Mouse (Mus musculus): ENCODE measurements at regions not wholly inside any gene's neighbourhood (a gene's known extent, or its start where the extent isn't known, plus 50 kb on each side); places are given as distances from the start of the nearest gene placed in this dataset.

DNA sequence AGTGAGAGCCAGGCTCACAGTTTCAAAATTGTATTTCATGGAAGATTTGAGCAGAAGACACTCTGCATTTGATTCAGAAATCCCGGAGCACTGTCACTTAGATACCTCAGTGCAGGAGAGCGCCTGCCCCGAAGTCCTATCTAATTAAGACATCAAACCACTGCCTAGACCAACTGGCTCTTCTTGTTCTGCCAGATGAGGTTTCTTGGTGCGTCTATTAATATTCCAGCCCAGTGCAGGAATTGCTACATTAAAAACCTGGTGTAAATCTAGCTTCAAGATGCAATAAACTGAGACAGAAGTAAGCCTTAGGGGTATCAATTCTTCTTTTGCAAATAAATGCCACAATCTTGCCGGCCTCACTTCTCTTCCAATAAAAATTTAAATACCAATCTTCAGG, 86.3 kb downstream of the Sox4 start:
- Histone ChIP-seq H3K9me3 (replicated peaks; ENCODE audit: control insufficient read depth, low read length) (no peaks in the 10 kb centered on the region), H3K27me3 (ENCODE audit: control insufficient read depth, insufficient read depth, low read length) (no peaks in the 10 kb centered on the region), H3K4me1 (ENCODE audit: control insufficient read depth, insufficient read depth) (no peaks in the 10 kb centered on the region), H3K4me3 (ENCODE audit: low read depth, low read length) (no peak overlapping the region), H3K27ac (ENCODE audit: low read depth) (no peak overlapping the region), H3K4me2 (ENCODE audit: low read depth, low read length) (no peak overlapping the region), H3K9ac (replicated peaks; ENCODE audit: low read depth, low read length) (no peak overlapping the region), H3K36me3 (replicated peaks; ENCODE audit: control insufficient read depth, insufficient read depth, low read length) (no peaks in the 10 kb centered on the region)
- WGBS: 83% methylated on average over 5 of the region's 5 CpGs
- ATAC-seq (ENCODE audit: insufficient read depth, low read depth) (no peak), DNase-seq (ENCODE audit: low spot score) (no peak)
- TF ChIP-seq CTCF (IDR thresholded peaks at IDR 0.05; ENCODE audit: low read depth): no peak
- no peak for TF ChIP-seq EP300 (IDR thresholded peaks at IDR 0.05; ENCODE audit: low read depth)

GRCm38 (mm10) chr13:28866686-28867085, 86.8 kb downstream of the Sox4 start:
- no peak overlapping the region for H3K27ac ChIP-seq (ENCODE audit: low read depth)
- no peak overlapping the region for H3K4me3 ChIP-seq (ENCODE audit: low read depth, low read length)
- H3K9ac ChIP-seq (replicated peaks; ENCODE audit: low read depth, low read length): no peak overlapping the region
- no peaks in the 10 kb centered on the region for H3K27me3 ChIP-seq (ENCODE audit: control insufficient read depth, insufficient read depth, low read length)
- H3K4me1 ChIP-seq (ENCODE audit: control insufficient read depth, insufficient read depth): no peaks in the 10 kb centered on the region
- H3K4me2 ChIP-seq (ENCODE audit: low read depth, low read length): no peak overlapping the region
- ATAC-seq (ENCODE audit: insufficient read depth, low read depth) (no peak), DNase-seq (ENCODE audit: low spot score) (no peak)
- no peaks in the 10 kb centered on the region for H3K36me3 ChIP-seq (replicated peaks; ENCODE audit: control insufficient read depth, insufficient read depth, low read length)
- no peak for TF ChIP-seq EP300 (IDR thresholded peaks at IDR 0.05; ENCODE audit: low read depth)
- no peak for TF ChIP-seq CTCF (IDR thresholded peaks at IDR 0.05; ENCODE audit: low read depth)
- no peaks in the 10 kb centered on the region for H3K9me3 ChIP-seq (replicated peaks; ENCODE audit: control insufficient read depth, low read length)
- 75% methylated on average over 3 of the region's 3 CpGs for WGBS

DNA sequence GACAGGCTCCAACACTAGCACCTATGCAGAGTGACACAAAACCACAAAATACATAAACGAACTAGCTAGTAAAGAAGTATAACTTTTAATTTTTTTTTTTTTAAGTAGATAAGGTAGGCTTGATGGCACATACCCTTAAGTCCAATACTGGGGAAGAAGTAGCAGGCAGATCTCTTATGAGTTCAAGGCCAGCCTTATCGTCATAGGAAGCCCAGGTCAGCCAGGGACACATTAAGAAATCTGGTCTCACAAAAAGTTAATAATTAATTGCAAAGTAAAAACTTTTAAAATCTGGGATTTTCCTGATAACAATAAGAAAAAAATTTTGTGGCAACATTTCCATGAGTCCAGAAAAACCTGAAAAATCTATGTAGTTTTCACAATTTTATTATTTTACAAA, 92.9 kb downstream of the Sox4 start:
- TF ChIP-seq EP300 (IDR thresholded peaks at IDR 0.05; ENCODE audit: low read depth) (no peak), CTCF (IDR thresholded peaks at IDR 0.05; ENCODE audit: low read depth) (no peak)
- Histone ChIP-seq H3K36me3 (replicated peaks; ENCODE audit: control insufficient read depth, insufficient read depth, low read length) (no peaks in the 10 kb centered on the region), H3K27me3 (ENCODE audit: control insufficient read depth, insufficient read depth, low read length) (no peaks in the 10 kb centered on the region), H3K4me1 (ENCODE audit: control insufficient read depth, insufficient read depth) (no peaks in the 10 kb centered on the region), H3K4me2 (ENCODE audit: low read depth, low read length) (no peak overlapping the region), H3K27ac (ENCODE audit: low read depth) (no peak overlapping the region), H3K4me3 (ENCODE audit: low read depth, low read length) (no peak overlapping the region), H3K9ac (replicated peaks; ENCODE audit: low read depth, low read length) (no peak overlapping the region), H3K9me3 (replicated peaks; ENCODE audit: control insufficient read depth, low read length) (no peaks in the 10 kb centered on the region)
- DNase-seq (ENCODE audit: low spot score) (no peak), ATAC-seq (ENCODE audit: insufficient read depth, low read depth) (no peak)
- 75% methylated on average over 2 of the region's 2 CpGs for WGBS

- Histone ChIP-seq H3K36me3 (replicated peaks; ENCODE audit: control insufficient read depth, insufficient read depth, low read length) (no peaks in the 10 kb centered on the region), H3K9ac (replicated peaks; ENCODE audit: low read depth, low read length) (no peak overlapping the region), H3K4me1 (ENCODE audit: control insufficient read depth, insufficient read depth) (no peaks in the 10 kb centered on the region), H3K4me2 (ENCODE audit: low read depth, low read length) (no peak overlapping the region), H3K9me3 (replicated peaks; ENCODE audit: control insufficient read depth, low read length) (no peaks in the 10 kb centered on the region), H3K4me3 (ENCODE audit: low read depth, low read length) (no peak overlapping the region), H3K27me3 (ENCODE audit: control insufficient read depth, insufficient read depth, low read length) (no peaks in the 10 kb centered on the region), H3K27ac (ENCODE audit: low read depth) (no peak overlapping the region)
- TF ChIP-seq EP300 (IDR thresholded peaks at IDR 0.05; ENCODE audit: low read depth) (no peak), CTCF (IDR thresholded peaks at IDR 0.05; ENCODE audit: low read depth) (no peak)
- ATAC-seq (ENCODE audit: insufficient read depth, low read depth) (no peak), DNase-seq (ENCODE audit: low spot score) (no peak)
- 62% methylated on average over 11 of the region's 11 CpGs for WGBS
Observed at GRCm38 (mm10) chr13:28859829-28860427, 93.6 kb downstream of the Sox4 start.

DNA sequence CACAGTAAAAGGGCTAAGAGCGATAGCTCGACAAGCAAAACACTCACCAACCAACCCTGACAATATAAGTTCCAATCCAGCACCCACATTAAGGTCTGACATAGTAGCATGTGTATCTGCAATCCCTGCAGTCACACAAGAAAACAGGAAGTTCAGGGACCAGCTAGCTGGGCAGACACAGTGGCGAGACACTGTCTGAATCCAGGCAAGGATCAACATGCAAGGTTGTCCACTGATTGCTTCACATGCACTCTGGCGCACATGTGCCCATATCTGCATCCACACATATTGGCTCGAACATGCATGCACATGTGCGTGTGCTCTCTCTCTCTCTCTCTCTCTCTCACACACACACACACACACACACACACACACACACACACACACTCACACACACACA, 95.5 kb downstream of the Sox4 start:
- WGBS: 84% methylated on average over 6 of the region's 6 CpGs
- Histone ChIP-seq H3K4me2 (ENCODE audit: low read depth, low read length) (no peak overlapping the region), H3K4me1 (ENCODE audit: control insufficient read depth, insufficient read depth) (peaks cover 5% of the 10 kb centered on the region; the same call in 1 of the 2 replicates), H3K9me3 (replicated peaks; ENCODE audit: control insufficient read depth, low read length) (no peaks in the 10 kb centered on the region), H3K4me3 (ENCODE audit: low read depth, low read length) (no peak overlapping the region), H3K27ac (ENCODE audit: low read depth) (no peak overlapping the region), H3K9ac (replicated peaks; ENCODE audit: low read depth, low read length) (no peak overlapping the region), H3K36me3 (replicated peaks; ENCODE audit: control insufficient read depth, insufficient read depth, low read length) (no peaks in the 10 kb centered on the region), H3K27me3 (ENCODE audit: control insufficient read depth, insufficient read depth, low read length) (no peaks in the 10 kb centered on the region)
- DNase-seq (ENCODE audit: low spot score) (no peak), ATAC-seq (ENCODE audit: insufficient read depth, low read depth) (no peak)
- TF ChIP-seq CTCF (IDR thresholded peaks at IDR 0.05; ENCODE audit: low read depth) (no peak), EP300 (IDR thresholded peaks at IDR 0.05; ENCODE audit: low read depth) (no peak)

DNA sequence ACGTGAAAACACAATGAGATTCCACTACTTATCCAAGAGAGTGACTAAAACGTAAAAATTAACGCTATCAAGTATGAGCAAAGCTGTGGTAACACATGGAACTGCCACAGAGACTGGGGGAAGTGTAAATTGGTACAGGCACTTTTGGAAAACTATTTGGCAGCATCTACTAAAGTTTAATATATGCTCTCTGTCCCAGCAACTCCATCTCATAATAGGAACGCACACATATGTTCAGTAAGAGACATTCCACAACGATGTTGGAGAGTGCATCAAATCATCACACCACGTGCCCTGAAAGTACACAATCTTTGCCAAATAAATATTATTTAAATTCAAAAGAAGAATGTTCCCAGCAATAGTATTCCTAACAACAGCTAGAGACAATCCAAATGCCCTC, 96.3 kb downstream of the Sox4 start:
- Histone ChIP-seq H3K9me3 (replicated peaks; ENCODE audit: control insufficient read depth, low read length) (no peaks in the 10 kb centered on the region), H3K4me1 (ENCODE audit: control insufficient read depth, insufficient read depth) (peaks cover 5% of the 10 kb centered on the region; the same call in 1 of the 2 replicates), H3K4me2 (ENCODE audit: low read depth, low read length) (no peak overlapping the region), H3K4me3 (ENCODE audit: low read depth, low read length) (no peak overlapping the region), H3K9ac (replicated peaks; ENCODE audit: low read depth, low read length) (no peak overlapping the region), H3K27ac (ENCODE audit: low read depth) (no peak overlapping the region), H3K36me3 (replicated peaks; ENCODE audit: control insufficient read depth, insufficient read depth, low read length) (no peaks in the 10 kb centered on the region), H3K27me3 (ENCODE audit: control insufficient read depth, insufficient read depth, low read length) (no peaks in the 10 kb centered on the region)
- 88% methylated on average over 6 of the region's 6 CpGs for WGBS
- DNase-seq (ENCODE audit: low spot score) (no peak), ATAC-seq (ENCODE audit: insufficient read depth, low read depth) (no peak)
- TF ChIP-seq CTCF (IDR thresholded peaks at IDR 0.05; ENCODE audit: low read depth): no peak
- TF ChIP-seq EP300 (IDR thresholded peaks at IDR 0.05; ENCODE audit: low read depth): no peak
